Mouse (Mus musculus) E14TG2a.4 (cell line): Measurements from ENCODE around the gene Chd1.

Experiments
- CTCF ChIP-seq: conservative IDR thresholded peaks from 2 replicates; pipeline ENCODE4 v1.5.1; 2014; ENCODE audit warnings: low read length
- NANOG ChIP-seq: IDR thresholded peaks from 2 replicates; pipeline ENCODE4 v1.6.1; 2014; ENCODE audit warnings: borderline replicate concordance, low read length, mixed read lengths
- POU5F1 ChIP-seq: IDR thresholded peaks from 2 replicates; pipeline ENCODE4 v1.6.1; 2014; ENCODE audit warnings: low read length, borderline replicate concordance

GRCm38 (mm10) chr17:15817634-15818033 is 112.9 kb downstream of the Chd1 start:
- TF ChIP-seq CTCF (no peak), NANOG (no peak), POU5F1 (no peak)
